Mouse (Mus musculus): ENCODE data around the gene Zc3h12c. TPM values are rescaled to one million over a fixed set of nuclear protein-coding genes. Genes with fewer than 3 reads are reported as not detected.
"Not testable (repeated sequence)": the region's sequence is repeated elsewhere in the genome, so short reads cannot be mapped to it uniquely, and the experiment has no call there.

Gene Zc3h12c
- polyA plus RNA-seq, 1 experiment from 2014 or later = 3.8 TPM

DNA sequence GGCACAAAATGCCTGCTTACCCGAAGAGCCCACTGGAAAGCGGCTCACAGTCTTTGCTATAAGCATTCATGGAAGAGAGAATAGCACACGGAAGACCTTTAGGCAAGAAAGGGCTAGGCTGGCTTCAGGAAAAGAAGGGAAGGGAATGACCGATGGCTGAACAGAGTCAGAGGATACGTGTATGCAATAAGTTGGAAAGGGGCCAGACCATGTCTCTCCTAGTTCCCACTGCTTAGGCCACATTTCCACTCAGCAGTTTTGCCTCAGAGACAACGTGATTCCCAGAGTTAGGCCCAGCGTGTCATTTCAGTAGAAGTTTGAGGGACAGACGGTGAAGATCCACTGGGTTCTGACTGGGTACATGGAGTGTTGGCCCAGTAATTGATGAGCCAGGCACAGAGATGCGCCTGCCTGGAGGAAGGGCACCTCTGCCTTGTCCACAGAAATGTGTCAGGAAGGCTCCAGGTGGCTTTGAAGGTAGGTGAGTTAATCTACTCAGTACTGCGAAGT is 73.8 kb downstream of the Zc3h12c start:
- Histone ChIP-seq H3K36me3 (replicated peaks) (peaks cover 27% of the 10 kb centered on the region), H3K4me3 (no peak overlapping the region), H3K9me3 (no peaks in the 10 kb centered on the region), H3K4me1 (peaks cover 5% of the 10 kb centered on the region), H3K27me3 (replicated peaks; ENCODE audit: low read depth, poor library complexity, severe bottlenecking) (no peaks in the 10 kb centered on the region), H3K27ac (replicated peaks) (no peak overlapping the region)
- 91% methylated on average over 10 of the region's 10 CpGs for WGBS
- DNase-seq (ENCODE audit: low spot score) = no peak

DNA sequence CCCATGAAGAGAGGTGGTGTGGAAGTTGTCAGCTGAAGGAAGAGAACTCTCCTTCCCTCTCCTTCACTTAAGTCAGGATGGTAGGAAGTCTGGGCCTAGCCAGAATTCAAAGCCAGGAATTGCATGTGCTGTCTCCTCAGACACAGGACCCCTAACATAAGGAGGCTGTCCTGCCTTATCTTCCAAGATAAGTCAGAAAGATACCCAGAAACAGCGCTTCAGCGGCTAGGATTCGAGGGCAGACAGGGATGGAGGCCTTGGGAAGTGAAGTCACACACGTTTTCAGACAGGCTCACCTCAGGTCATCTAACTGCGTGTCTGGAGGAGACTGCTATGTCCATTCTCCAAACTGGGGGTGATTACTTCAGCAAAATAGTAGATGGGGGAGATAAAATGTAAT is 74.4 kb downstream of the Zc3h12c start:
- DNase-seq (ENCODE audit: low spot score) = no peak
- Histone ChIP-seq H3K36me3 (replicated peaks) (peaks cover 30% of the 10 kb centered on the region), H3K27me3 (replicated peaks; ENCODE audit: low read depth, poor library complexity, severe bottlenecking) (no peaks in the 10 kb centered on the region), H3K9me3 (no peaks in the 10 kb centered on the region), H3K4me1 (peaks cover 5% of the 10 kb centered on the region), H3K4me3 (no peak overlapping the region), H3K27ac (replicated peaks) (no peak overlapping the region)
- 82% methylated on average over 5 of the region's 5 CpGs for WGBS

DNA sequence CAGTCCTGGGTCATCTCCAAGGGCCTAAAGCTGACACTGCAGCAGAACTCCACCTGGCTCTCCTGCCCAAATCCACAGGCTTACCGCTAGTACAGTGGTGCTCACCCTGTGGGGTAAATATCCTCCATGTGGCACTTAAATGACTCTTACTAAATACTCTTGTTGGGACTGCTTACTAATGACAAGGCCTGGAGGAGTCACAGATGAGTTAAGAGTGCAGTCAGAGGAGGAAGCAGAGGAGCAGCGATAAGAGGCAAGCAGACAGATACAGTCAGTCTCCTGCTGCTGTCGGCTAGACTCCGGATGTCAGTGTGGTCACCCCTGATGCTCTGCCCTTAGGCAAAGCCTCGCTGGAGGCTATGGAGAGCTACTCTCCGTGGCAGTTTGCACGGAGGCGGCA is 75.3 kb downstream of the Zc3h12c start:
- H3K9me3 ChIP-seq = no peaks in the 10 kb centered on the region
- H3K36me3 ChIP-seq (replicated peaks) = peaks cover 39% of the 10 kb centered on the region
- H3K27me3 ChIP-seq (replicated peaks; ENCODE audit: low read depth, poor library complexity, severe bottlenecking) = no peaks in the 10 kb centered on the region
- peaks cover 5% of the 10 kb centered on the region for H3K4me1 ChIP-seq
- H3K4me3 ChIP-seq = no peak overlapping the region
- no peak overlapping the region for H3K27ac ChIP-seq (replicated peaks)
- DNase-seq (ENCODE audit: low spot score) = no peak
- WGBS = 62% methylated on average over 8 of the region's 8 CpGs

DNA sequence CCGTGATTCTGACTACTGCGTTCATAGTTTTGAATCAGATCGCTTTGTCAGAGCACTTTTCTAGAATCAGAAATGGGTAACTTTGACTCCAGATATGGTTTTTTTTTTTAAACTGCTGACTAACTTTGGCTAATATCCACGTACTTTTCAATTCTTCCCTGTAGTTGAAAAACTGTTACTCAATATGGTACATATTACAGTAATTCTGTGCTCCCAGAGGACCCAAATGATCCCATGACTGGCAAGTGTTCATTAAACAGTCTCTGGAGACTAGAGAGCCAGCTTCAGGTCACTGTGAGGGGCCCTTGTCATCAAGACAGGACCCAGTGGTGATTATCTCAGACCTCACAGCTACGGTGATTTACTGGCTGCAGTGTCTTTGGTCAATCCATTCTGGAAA is 76.1 kb downstream of the Zc3h12c start:
- Histone ChIP-seq H3K9me3 (no peaks in the 10 kb centered on the region), H3K4me1 (peaks cover 2% of the 10 kb centered on the region), H3K4me3 (no peak overlapping the region), H3K36me3 (replicated peaks) (peaks cover 47% of the 10 kb centered on the region), H3K27me3 (replicated peaks; ENCODE audit: low read depth, poor library complexity, severe bottlenecking) (no peaks in the 10 kb centered on the region), H3K27ac (replicated peaks) (no peak overlapping the region)
- 86% methylated on average over 5 of the region's 5 CpGs for WGBS
- no peak for DNase-seq (ENCODE audit: low spot score)

DNA sequence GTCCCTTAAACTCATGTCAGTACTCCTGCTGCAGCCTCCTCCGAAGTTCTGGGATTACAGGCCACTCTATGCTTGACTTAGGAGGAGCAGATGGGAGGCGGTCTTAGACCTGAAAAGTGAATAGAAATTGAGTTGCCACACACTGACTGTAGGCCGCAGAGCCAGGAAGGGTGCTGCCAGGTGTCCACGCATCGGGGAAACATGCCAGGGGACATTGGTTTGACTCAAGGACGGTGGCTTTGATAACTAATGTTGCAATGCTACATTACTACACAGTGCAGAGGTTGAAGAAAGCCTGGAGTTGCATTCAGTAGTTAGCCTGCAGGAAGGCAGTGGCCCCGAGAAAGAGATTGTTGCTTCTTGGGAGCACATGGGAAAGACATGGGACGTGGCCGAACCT is 76.6 kb downstream of the Zc3h12c start:
- 93% methylated on average over 9 of the region's 9 CpGs for WGBS
- no peaks in the 10 kb centered on the region for H3K27me3 ChIP-seq (replicated peaks; ENCODE audit: low read depth, poor library complexity, severe bottlenecking)
- H3K9me3 ChIP-seq = no peaks in the 10 kb centered on the region
- no peak for DNase-seq (ENCODE audit: low spot score)
- H3K27ac ChIP-seq (replicated peaks) = no peak overlapping the region
- no peak overlapping the region for H3K4me3 ChIP-seq
- peaks cover 53% of the 10 kb centered on the region for H3K36me3 ChIP-seq (replicated peaks)
- H3K4me1 ChIP-seq = no peaks in the 10 kb centered on the region

DNA sequence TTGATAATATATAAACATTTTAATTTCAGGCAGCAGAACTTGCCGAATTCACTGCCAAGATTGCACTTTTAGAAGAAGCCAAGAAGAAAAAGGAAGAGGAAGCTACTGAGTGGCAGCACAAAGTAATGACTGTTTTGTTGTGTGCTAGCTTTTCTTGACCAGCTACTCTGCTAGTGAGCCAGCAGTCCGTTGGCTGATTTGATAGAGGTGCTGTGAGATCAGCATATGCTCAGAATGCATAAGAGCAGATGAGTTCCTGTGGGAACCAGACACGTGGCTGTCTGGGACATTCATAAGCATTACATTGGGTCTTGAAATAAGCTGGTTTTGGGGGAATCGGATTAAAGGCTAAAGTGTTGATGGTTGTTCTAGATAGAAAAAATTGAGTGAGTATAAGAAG is 86.0 kb downstream of the Zc3h12c start:
- peaks cover 97% of the 10 kb centered on the region for H3K36me3 ChIP-seq (replicated peaks)
- WGBS = 89% methylated on average over 4 of the region's 4 CpGs

DNA sequence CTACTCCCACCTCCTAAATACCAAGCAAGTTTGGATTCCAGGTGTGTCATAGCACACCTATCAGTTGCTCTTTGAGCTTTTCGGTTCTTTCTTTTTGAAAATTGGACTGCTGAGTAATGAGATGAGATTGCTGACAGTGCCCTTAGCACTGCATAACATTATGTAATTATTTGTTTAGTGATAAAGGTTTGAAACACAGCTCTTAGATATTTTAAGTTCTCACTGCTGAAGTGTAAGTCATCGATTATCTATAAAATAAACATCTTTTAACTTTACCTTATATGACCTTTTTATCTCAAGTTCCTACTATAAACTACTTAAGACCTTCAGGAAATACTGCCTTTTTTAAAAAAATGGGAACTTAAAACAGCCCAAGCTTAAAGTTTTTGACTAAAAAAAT is 86.4 kb downstream of the Zc3h12c start:
- H3K9me3 ChIP-seq = no peaks in the 10 kb centered on the region
- 91% methylated on average over 2 of the region's 2 CpGs for WGBS
- no peaks in the 10 kb centered on the region for H3K4me1 ChIP-seq
- no peak for DNase-seq (ENCODE audit: low spot score)
- no peak overlapping the region for H3K27ac ChIP-seq (replicated peaks)
- no peak overlapping the region for H3K4me3 ChIP-seq
- peaks cover 97% of the 10 kb centered on the region for H3K36me3 ChIP-seq (replicated peaks)
- H3K27me3 ChIP-seq (replicated peaks; ENCODE audit: low read depth, poor library complexity, severe bottlenecking) = no peaks in the 10 kb centered on the region

More for the DNA sequence above, 86.0 kb downstream of the Zc3h12c start:
- DNase-seq (ENCODE audit: low spot score) = no peak
- H3K9me3 ChIP-seq = no peaks in the 10 kb centered on the region
- H3K27ac ChIP-seq (replicated peaks) = no peak overlapping the region
- H3K4me1 ChIP-seq = no peaks in the 10 kb centered on the region
- no peak overlapping the region for H3K4me3 ChIP-seq
- H3K27me3 ChIP-seq (replicated peaks; ENCODE audit: low read depth, poor library complexity, severe bottlenecking) = no peaks in the 10 kb centered on the region

DNA sequence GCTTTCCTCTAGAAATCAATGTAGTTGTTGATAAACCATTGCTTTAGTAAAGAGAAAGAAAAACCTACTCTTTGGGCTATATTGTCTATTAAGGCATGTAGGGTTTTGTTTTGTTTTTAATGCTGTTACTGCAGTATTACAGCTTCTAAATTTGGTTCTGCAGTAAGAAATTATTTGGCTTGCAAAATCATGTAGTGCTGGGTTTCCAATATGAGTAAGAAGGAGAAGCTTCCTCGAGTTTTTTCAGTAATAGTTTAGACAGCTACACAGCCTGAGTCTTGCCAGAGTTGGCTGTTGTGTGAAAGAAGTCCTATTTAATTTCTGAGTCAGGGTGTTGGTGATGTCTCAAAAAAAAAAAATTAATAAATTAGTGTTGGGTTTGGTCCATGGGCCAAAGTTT is 90.7 kb downstream of the Zc3h12c start:
- Histone ChIP-seq H3K9me3 (no peaks in the 10 kb centered on the region), H3K4me1 (no peaks in the 10 kb centered on the region), H3K27me3 (replicated peaks; ENCODE audit: low read depth, poor library complexity, severe bottlenecking) (no peaks in the 10 kb centered on the region), H3K27ac (replicated peaks) (no peak overlapping the region), H3K36me3 (replicated peaks) (peaks cover 99% of the 10 kb centered on the region), H3K4me3 (no peak overlapping the region)
- no peak for DNase-seq (ENCODE audit: low spot score)
- WGBS = 92% methylated on average over 1 of the region's 1 CpGs

DNA sequence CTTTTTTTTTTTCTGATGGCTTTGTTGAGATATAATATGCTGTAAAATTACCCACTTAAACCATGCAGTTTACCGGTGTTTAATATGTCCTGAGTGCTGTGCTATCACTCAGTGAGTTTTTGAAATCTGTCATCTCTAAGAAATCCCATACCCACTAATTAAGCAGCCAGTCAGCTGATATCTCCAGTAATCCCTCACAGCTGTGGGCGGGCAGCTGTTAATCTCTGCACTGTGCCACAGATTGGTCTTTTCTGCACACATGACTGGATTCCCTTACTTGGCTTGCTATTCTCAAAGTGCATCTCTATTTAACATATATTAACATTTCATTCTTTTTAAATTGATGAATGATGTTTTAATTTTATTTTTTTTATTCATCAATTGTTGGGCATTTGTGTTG is 92.3 kb downstream of the Zc3h12c start:
- Histone ChIP-seq H3K4me3 (no peak overlapping the region), H3K9me3 (no peaks in the 10 kb centered on the region), H3K27ac (replicated peaks) (no peak overlapping the region), H3K36me3 (replicated peaks) (peaks cover 97% of the 10 kb centered on the region), H3K27me3 (replicated peaks; ENCODE audit: low read depth, poor library complexity, severe bottlenecking) (no peaks in the 10 kb centered on the region), H3K4me1 (no peaks in the 10 kb centered on the region)
- no peak for DNase-seq (ENCODE audit: low spot score)
- 93% methylated on average over 2 of the region's 2 CpGs for WGBS

DNA sequence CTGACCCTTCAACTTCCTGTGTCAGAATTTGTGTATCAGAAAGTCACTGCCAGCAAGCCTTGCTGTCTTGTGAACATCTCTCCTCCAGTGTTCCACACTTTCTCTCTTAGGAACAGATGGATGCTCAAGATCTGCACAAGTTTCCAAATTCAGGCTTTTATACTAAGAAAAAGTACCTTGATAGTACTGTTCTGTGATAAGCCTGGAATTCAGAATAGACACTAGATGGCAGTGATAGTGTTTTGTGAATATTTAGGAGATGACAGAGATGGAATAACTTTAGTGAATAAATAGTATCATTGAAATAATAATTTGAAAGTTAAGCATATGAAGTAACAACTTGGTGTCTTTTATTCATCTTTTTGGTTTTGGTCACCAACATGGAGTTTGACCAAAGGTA is 96.2 kb downstream of the Zc3h12c start:
- H3K4me1 ChIP-seq = no peaks in the 10 kb centered on the region
- no peaks in the 10 kb centered on the region for H3K9me3 ChIP-seq
- H3K36me3 ChIP-seq (replicated peaks) = peaks cover 94% of the 10 kb centered on the region
- no peak overlapping the region for H3K27ac ChIP-seq (replicated peaks)
- DNase-seq (ENCODE audit: low spot score) = no peak
- H3K27me3 ChIP-seq (replicated peaks; ENCODE audit: low read depth, poor library complexity, severe bottlenecking) = no peaks in the 10 kb centered on the region
- H3K4me3 ChIP-seq = no peak overlapping the region

DNA sequence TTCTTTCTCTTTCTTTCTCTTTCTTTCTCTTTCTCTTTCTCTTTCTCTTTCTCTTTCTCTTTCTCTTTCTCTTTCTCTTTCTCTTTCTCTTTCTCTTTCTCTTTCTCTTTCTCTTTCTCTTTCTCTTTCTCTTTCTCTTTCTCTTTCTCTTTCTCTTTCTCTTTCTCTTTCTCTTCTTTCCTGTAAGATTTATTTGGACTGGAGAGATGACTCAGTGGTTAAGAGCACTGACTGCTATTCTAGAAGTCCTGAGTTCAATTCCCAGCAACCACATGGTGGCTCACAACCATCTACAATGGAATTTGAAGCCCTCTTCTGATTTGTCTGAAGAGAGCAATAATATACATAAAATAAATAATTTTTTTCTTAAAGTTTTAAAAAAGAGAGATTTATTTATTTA is 97.0 kb downstream of the Zc3h12c start:
- not testable (repeated sequence) for H3K9me3 ChIP-seq; DNase-seq (ENCODE audit: low spot score); H3K4me3 ChIP-seq; H3K4me1 ChIP-seq; H3K27ac ChIP-seq (replicated peaks); H3K27me3 ChIP-seq (replicated peaks; ENCODE audit: low read depth, poor library complexity, severe bottlenecking)
- peaks cover 94% of the 10 kb centered on the region for H3K36me3 ChIP-seq (replicated peaks)

DNA sequence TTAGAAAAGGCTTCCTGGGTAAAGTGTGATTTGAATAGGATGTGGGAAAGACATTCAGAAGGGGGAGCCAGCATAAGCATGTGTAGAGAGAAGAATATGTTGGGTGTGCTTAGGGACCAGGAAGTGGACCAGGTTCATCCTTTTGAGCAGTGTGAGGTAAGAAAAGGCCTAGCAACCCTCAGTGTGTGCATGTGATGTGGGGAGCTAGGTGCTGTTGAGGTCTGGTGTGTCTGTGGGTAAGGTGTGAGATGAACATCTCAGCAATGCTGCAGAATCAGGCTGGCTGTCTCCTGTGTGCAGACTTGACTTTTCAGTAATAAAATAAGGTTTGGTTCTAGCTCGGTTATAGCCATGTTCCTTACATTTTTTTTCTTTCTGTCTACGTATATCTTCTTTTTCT is 98.3 kb downstream of the Zc3h12c start:
- 92% methylated on average over 2 of the region's 2 CpGs for WGBS
- H3K4me1 ChIP-seq = no peaks in the 10 kb centered on the region
- H3K27me3 ChIP-seq (replicated peaks; ENCODE audit: low read depth, poor library complexity, severe bottlenecking) = no peaks in the 10 kb centered on the region
- DNase-seq (ENCODE audit: low spot score) = no peak
- H3K9me3 ChIP-seq = no peaks in the 10 kb centered on the region
- no peak overlapping the region for H3K4me3 ChIP-seq
- H3K27ac ChIP-seq (replicated peaks) = no peak overlapping the region
- H3K36me3 ChIP-seq (replicated peaks) = peaks cover 94% of the 10 kb centered on the region

Measured in embryonic facial prominence, embryonic 10.5 days (tissue).